Mouse (Mus musculus): Measurements from ENCODE around the gene Akr1b3. TPM values are rescaled to one million over a fixed set of nuclear protein-coding genes. Genes with fewer than 3 reads are reported as not detected.

The Akr1b3 gene
- polyA plus RNA-seq, 1 experiment from 2014 or later = 136 TPM

- Histone ChIP-seq H3K27me3 (no peaks in the 10 kb centered on the region), H3K9ac (no peak overlapping the region), H3K4me2 (no peak overlapping the region), H3K9me3 (no peaks in the 10 kb centered on the region), H3K4me1 (no peaks in the 10 kb centered on the region), H3K4me3 (replicated peaks) (no peak overlapping the region), H3K27ac (no peak overlapping the region), H3K36me3 (replicated peaks) (no peaks in the 10 kb centered on the region)
- WGBS = 80% methylated on average over 3 of the region's 3 CpGs
- ATAC-seq (ENCODE audit: low FRiP score) = no peak
These were observed 30.4 kb downstream of the Akr1b3 start for GRCm38 (mm10) chr6:34286841-34287240.

GRCm38 (mm10) chr6:34278385-34278784 lies 38.9 kb downstream of the Akr1b3 start:
- no peak overlapping the region for H3K4me3 ChIP-seq (replicated peaks)
- H3K27me3 ChIP-seq = no peaks in the 10 kb centered on the region
- 85% methylated on average over 5 of the region's 5 CpGs for WGBS
- H3K4me1 ChIP-seq = no peaks in the 10 kb centered on the region
- H3K27ac ChIP-seq = no peak overlapping the region
- no peak overlapping the region for H3K9ac ChIP-seq
- no peak for ATAC-seq (ENCODE audit: low FRiP score)
- no peak overlapping the region for H3K4me2 ChIP-seq
- H3K9me3 ChIP-seq = no peaks in the 10 kb centered on the region
- no peaks in the 10 kb centered on the region for H3K36me3 ChIP-seq (replicated peaks)

DNA sequence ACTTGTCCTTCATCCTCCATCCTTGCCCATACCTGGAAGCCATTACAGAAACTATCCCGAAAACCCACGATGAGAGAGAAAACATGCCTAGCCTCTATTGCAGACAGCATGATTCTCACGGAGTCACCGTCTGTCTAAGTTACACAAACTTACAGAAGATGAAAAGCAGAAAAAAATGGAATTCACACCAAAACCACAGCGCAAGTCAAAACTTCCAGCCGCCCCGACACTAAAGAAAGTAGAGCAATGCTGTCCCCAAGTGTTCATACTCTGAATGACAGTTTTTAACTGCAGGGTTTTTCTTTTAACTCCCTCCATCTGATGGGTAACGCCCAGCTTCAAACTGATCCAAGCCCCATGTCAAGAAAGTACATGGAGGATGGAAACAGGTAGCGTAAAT lies 39.6 kb downstream of the Akr1b3 start:
- Histone ChIP-seq H3K27me3 (no peaks in the 10 kb centered on the region), H3K9ac (no peak overlapping the region)

GRCm38 (mm10) chr6:34274346-34274745 lies 42.9 kb downstream of the Akr1b3 start:
- Histone ChIP-seq H3K27ac (no peak overlapping the region), H3K4me1 (peaks cover 4% of the 10 kb centered on the region; the same call in 1 of the 2 replicates), H3K36me3 (replicated peaks) (no peaks in the 10 kb centered on the region), H3K4me3 (replicated peaks) (no peak overlapping the region), H3K9ac (no peak overlapping the region), H3K4me2 (no peak overlapping the region), H3K27me3 (no peaks in the 10 kb centered on the region), H3K9me3 (no peaks in the 10 kb centered on the region)
- no peak for ATAC-seq (ENCODE audit: low FRiP score)
- WGBS = 85% methylated on average over 2 of the region's 2 CpGs

More for the DNA sequence above, 39.6 kb downstream of the Akr1b3 start:
- ATAC-seq (ENCODE audit: low FRiP score) = no peak
- 19% methylated on average over 9 of the region's 9 CpGs for WGBS
- Histone ChIP-seq H3K9me3 (no peaks in the 10 kb centered on the region), H3K36me3 (replicated peaks) (no peaks in the 10 kb centered on the region), H3K27ac (no peak overlapping the region), H3K4me1 (no peaks in the 10 kb centered on the region), H3K4me3 (replicated peaks) (no peak overlapping the region), H3K4me2 (no peak overlapping the region)

- H3K4me3 ChIP-seq (replicated peaks) = no peak overlapping the region
- no peaks in the 10 kb centered on the region for H3K27me3 ChIP-seq
- 83% methylated on average over 2 of the region's 2 CpGs for WGBS
- no peaks in the 10 kb centered on the region for H3K36me3 ChIP-seq (replicated peaks)
- no peak overlapping the region for H3K4me2 ChIP-seq
- H3K9me3 ChIP-seq = no peaks in the 10 kb centered on the region
- H3K4me1 ChIP-seq = peaks cover 4% of the 10 kb centered on the region; the same call in 1 of the 2 replicates
- H3K9ac ChIP-seq = no peak overlapping the region
- H3K27ac ChIP-seq = no peak overlapping the region
- no peak for ATAC-seq (ENCODE audit: low FRiP score)
These were observed 44.2 kb downstream of the Akr1b3 start for GRCm38 (mm10) chr6:34273073-34273472.

DNA sequence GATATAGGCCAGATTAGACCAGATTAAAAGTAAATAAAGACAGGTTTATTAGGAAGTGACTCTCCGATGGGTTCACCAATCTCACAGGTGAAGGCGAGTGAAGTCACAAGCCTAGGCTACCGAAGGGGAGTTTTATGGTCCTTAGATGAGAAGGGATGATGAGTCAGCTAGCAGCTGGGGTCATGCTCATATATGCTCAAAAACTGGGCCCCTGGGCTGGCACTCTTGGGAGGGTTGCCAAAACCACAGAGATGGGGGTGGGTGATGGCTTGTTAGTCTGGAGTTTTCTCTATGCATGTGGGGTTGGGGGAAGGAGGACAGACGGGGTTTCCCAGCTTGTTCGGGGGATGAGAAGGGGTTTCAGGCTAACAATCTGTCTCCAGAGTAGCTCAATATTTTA lies 44.8 kb downstream of the Akr1b3 start:
- Histone ChIP-seq H3K9me3 (no peaks in the 10 kb centered on the region), H3K4me3 (replicated peaks) (no peak overlapping the region), H3K27me3 (no peaks in the 10 kb centered on the region), H3K4me2 (no peak overlapping the region), H3K27ac (no peak overlapping the region), H3K36me3 (replicated peaks) (no peaks in the 10 kb centered on the region), H3K9ac (no peak overlapping the region), H3K4me1 (peaks cover 4% of the 10 kb centered on the region; the same call in 1 of the 2 replicates)
- no peak for ATAC-seq (ENCODE audit: low FRiP score)
- 94% methylated on average over 5 of the region's 5 CpGs for WGBS

GRCm38 (mm10) chr6:34270717-34271116 lies 46.6 kb downstream of the Akr1b3 start:
- peaks cover 4% of the 10 kb centered on the region; the same call in 1 of the 2 replicates for H3K4me1 ChIP-seq
- no peak overlapping the region for H3K27ac ChIP-seq
- H3K27me3 ChIP-seq = no peaks in the 10 kb centered on the region
- no peak overlapping the region for H3K4me3 ChIP-seq (replicated peaks)
- no peak overlapping the region for H3K9ac ChIP-seq
- no peak overlapping the region for H3K4me2 ChIP-seq
- WGBS = 23% methylated on average over 6 of the region's 6 CpGs
- ATAC-seq (ENCODE audit: low FRiP score) = no peak
- H3K36me3 ChIP-seq (replicated peaks) = no peaks in the 10 kb centered on the region
- no peaks in the 10 kb centered on the region for H3K9me3 ChIP-seq

- H3K4me3 ChIP-seq (replicated peaks) = no peak overlapping the region
- H3K36me3 ChIP-seq (replicated peaks) = no peaks in the 10 kb centered on the region
- peaks cover 2% of the 10 kb centered on the region; the same call in 1 of the 2 replicates for H3K27me3 ChIP-seq
- no peak overlapping the region for H3K9ac ChIP-seq
- WGBS = 46% methylated on average over 5 of the region's 5 CpGs
- no peak for ATAC-seq (ENCODE audit: low FRiP score)
- H3K4me2 ChIP-seq = no peak overlapping the region
- no peaks in the 10 kb centered on the region for H3K9me3 ChIP-seq
- H3K27ac ChIP-seq = no peak overlapping the region
- peaks cover 8% of the 10 kb centered on the region for H3K4me1 ChIP-seq
These were observed 58.7 kb downstream of the Akr1b3 start for GRCm38 (mm10) chr6:34258546-34258945.

Other genes starting within 250 kb of the Akr1b3 start
- gene Slc35b4, start 140.4 kb downstream of the Akr1b3 start, polyA plus RNA-seq (2016; fragmentation: Nextera tagmentation; extraction: Ambion mirVana) = 41.8 and 45.4 TPM in 2 replicates
- 13.6 and 18.5 TPM in 2 replicates for gene Akr1b8, start 36.6 kb upstream of the Akr1b3 start, polyA plus RNA-seq (2016; fragmentation: Nextera tagmentation; extraction: Ambion mirVana)
- gene Akr1b10, start 66.7 kb upstream of the Akr1b3 start, polyA plus RNA-seq (2016; fragmentation: Nextera tagmentation; extraction: Ambion mirVana) = 9.4 and 10.1 TPM in 2 replicates
- not detected in 2 replicates for gene Akr1b7, start 94.9 kb upstream of the Akr1b3 start, polyA plus RNA-seq (2016; fragmentation: Nextera tagmentation; extraction: Ambion mirVana)
- 62.8 and 68.6 TPM in 2 replicates for gene Bpgm, start 158.7 kb upstream of the Akr1b3 start, polyA plus RNA-seq (2016; fragmentation: Nextera tagmentation; extraction: Ambion mirVana)

All from forebrain, embryonic 12.5 days (tissue).